1 mouse cellular context compared by ENCODE assay signal in the genomic region with DNA sequence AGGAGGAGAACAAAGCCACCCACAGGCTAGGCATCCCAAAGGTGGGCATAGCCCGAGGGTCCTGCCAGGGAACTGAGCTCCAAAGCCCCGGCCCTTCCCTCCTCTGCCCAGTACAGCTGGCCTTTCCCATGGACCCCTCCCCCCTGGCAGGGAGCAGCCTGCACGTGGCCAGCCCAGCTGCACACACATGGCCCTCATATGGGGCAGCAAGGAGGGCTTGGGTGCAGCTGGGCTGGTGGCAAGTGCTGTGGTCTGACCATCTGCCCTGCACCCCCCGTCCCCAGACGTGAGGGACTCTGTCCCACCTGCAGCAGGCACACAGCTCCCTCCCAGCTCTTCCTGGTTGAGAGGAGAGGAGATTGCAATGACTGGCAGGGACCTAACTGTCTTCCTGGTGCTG.
TF ChIP-seq lines count a peak whose summit lies in the region.

No protein-coding gene starts in this region.

TF ChIP-seq in CH12.LX, 34 proteins besides CTCF, POLR2A, EP300 and RAD21 (continued from another document):
- TF ChIP-seq ZC3H11A (IDR thresholded peaks at IDR 0.05; ENCODE audit: low read depth, low read length) = no peak
- TF ChIP-seq ZKSCAN1 (IDR thresholded peaks at IDR 0.05; ENCODE audit: borderline replicate concordance, low read depth, low read length) = no peak
